Mouse (Mus musculus): ENCODE data around the gene Il2. TPM values are rescaled to one million over a fixed set of nuclear protein-coding genes. Genes with fewer than 3 reads are reported as not detected.

Gene Il2
- 0.22 and 0.45 TPM in 2 replicates for polyA plus RNA-seq (2015; fragmentation: Nextera tagmentation; extraction: Ambion mirVana)

GRCm38 (mm10) chr3:37125655-37126054 lies at the start of gene Il2:
Il2 (minus strand) TSS chr3:37125959.
- Histone ChIP-seq H3K4me2 (ENCODE audit: low read depth, low read length) (no peak within 1 kb of the TSS), H3K4me3 (ENCODE audit: low read length) (no peak within 1 kb of the TSS), H3K9me3 (replicated peaks; ENCODE audit: control insufficient read depth, low read length) (no peaks in the 10 kb centered on the region), H3K27me3 (ENCODE audit: control insufficient read depth, insufficient read depth, low read length) (no peaks in the 10 kb centered on the region), H3K4me1 (ENCODE audit: control insufficient read depth, insufficient read depth, low read length) (peaks cover 3% of the 10 kb centered on the region; the same call in 1 of the 2 replicates), H3K36me3 (ENCODE audit: control insufficient read depth, insufficient read depth) (no peaks in the 10 kb centered on the region), H3K27ac (ENCODE audit: low read length) (no peak within 1 kb of the TSS), H3K9ac (ENCODE audit: low read length) (no peak within 1 kb of the TSS)
- WGBS, result 43% methylated on average over 4 of the region's 4 CpGs
- ATAC-seq (replicated peaks; ENCODE audit: extremely low read depth, insufficient read depth, low FRiP score), result peak; percentile 52; the same call in 1 of the 2 replicates

- Histone ChIP-seq H3K9ac (ENCODE audit: low read length) (no peak overlapping the region), H3K27ac (ENCODE audit: low read length) (no peak overlapping the region), H3K36me3 (ENCODE audit: control insufficient read depth, insufficient read depth) (no peaks in the 10 kb centered on the region), H3K4me2 (ENCODE audit: low read depth, low read length) (no peak overlapping the region), H3K4me3 (ENCODE audit: low read length) (no peak overlapping the region), H3K4me1 (ENCODE audit: control insufficient read depth, insufficient read depth, low read length) (no peaks in the 10 kb centered on the region), H3K9me3 (replicated peaks; ENCODE audit: control insufficient read depth, low read length) (no peaks in the 10 kb centered on the region), H3K27me3 (ENCODE audit: control insufficient read depth, insufficient read depth, low read length) (no peaks in the 10 kb centered on the region)
- ATAC-seq (replicated peaks; ENCODE audit: extremely low read depth, insufficient read depth, low FRiP score), result no peak
- 55% methylated on average over 10 of the region's 10 CpGs for WGBS
Observed at GRCm38 (mm10) chr3:37174711-37175572, 49.2 kb upstream of the Il2 start.

- Histone ChIP-seq H3K9me3 (replicated peaks; ENCODE audit: control insufficient read depth, low read length) (no peaks in the 10 kb centered on the region), H3K27me3 (ENCODE audit: control insufficient read depth, insufficient read depth, low read length) (no peaks in the 10 kb centered on the region), H3K9ac (ENCODE audit: low read length) (no peak overlapping the region), H3K36me3 (ENCODE audit: control insufficient read depth, insufficient read depth) (no peaks in the 10 kb centered on the region), H3K4me2 (ENCODE audit: low read depth, low read length) (no peak overlapping the region), H3K27ac (ENCODE audit: low read length) (no peak overlapping the region), H3K4me1 (ENCODE audit: control insufficient read depth, insufficient read depth, low read length) (no peaks in the 10 kb centered on the region), H3K4me3 (ENCODE audit: low read length) (no peak overlapping the region)
- WGBS, result 69% methylated on average over 8 of the region's 8 CpGs
- no peak for ATAC-seq (replicated peaks; ENCODE audit: extremely low read depth, insufficient read depth, low FRiP score)
Observed at GRCm38 (mm10) chr3:37173285-37173684, 47.5 kb upstream of the Il2 start.

DNA sequence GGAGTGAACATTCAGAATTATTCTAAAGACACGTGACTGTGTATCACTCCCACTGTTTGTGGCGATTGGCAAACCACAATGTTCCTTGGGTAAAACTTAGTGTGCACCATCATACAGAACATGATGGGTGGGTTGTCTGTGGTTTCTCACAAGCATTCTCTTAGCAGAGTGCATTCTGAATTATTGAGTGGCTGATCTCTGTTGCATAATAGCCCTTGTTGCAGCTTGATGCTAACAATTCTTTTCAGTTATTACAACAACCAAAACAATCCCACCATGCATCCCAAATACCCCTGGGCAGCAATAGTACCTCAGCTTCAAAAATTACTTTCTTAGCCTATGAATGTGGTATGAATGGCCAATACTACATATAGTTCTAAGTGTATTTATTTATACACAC lies 43.5 kb upstream of the Il2 start:
- no peak for ATAC-seq (replicated peaks; ENCODE audit: extremely low read depth, insufficient read depth, low FRiP score)
- Histone ChIP-seq H3K4me1 (ENCODE audit: control insufficient read depth, insufficient read depth, low read length) (no peaks in the 10 kb centered on the region), H3K4me2 (ENCODE audit: low read depth, low read length) (no peak overlapping the region), H3K4me3 (ENCODE audit: low read length) (no peak overlapping the region), H3K27me3 (ENCODE audit: control insufficient read depth, insufficient read depth, low read length) (no peaks in the 10 kb centered on the region), H3K9ac (ENCODE audit: low read length) (no peak overlapping the region), H3K9me3 (replicated peaks; ENCODE audit: control insufficient read depth, low read length) (no peaks in the 10 kb centered on the region), H3K36me3 (ENCODE audit: control insufficient read depth, insufficient read depth) (no peaks in the 10 kb centered on the region), H3K27ac (ENCODE audit: low read length) (no peak overlapping the region)
- 83% methylated on average over 2 of the region's 2 CpGs for WGBS

- no peak overlapping the region for H3K27ac ChIP-seq (ENCODE audit: low read length)
- H3K27me3 ChIP-seq (ENCODE audit: control insufficient read depth, insufficient read depth, low read length), result no peaks in the 10 kb centered on the region
- no peaks in the 10 kb centered on the region for H3K9me3 ChIP-seq (replicated peaks; ENCODE audit: control insufficient read depth, low read length)
- H3K4me2 ChIP-seq (ENCODE audit: low read depth, low read length), result no peak overlapping the region
- H3K9ac ChIP-seq (ENCODE audit: low read length), result no peak overlapping the region
- ATAC-seq (replicated peaks; ENCODE audit: extremely low read depth, insufficient read depth, low FRiP score), result no peak
- 86% methylated on average over 4 of the region's 4 CpGs for WGBS
- H3K36me3 ChIP-seq (ENCODE audit: control insufficient read depth, insufficient read depth), result no peaks in the 10 kb centered on the region
- peaks cover 2% of the 10 kb centered on the region; the same call in 1 of the 2 replicates for H3K4me1 ChIP-seq (ENCODE audit: control insufficient read depth, insufficient read depth, low read length)
- no peak overlapping the region for H3K4me3 ChIP-seq (ENCODE audit: low read length)
Observed at GRCm38 (mm10) chr3:37161096-37161495, 35.3 kb upstream of the Il2 start.

GRCm38 (mm10) chr3:37158246-37158645 lies 32.5 kb upstream of the Il2 start:
- H3K9ac ChIP-seq (ENCODE audit: low read length), result no peak overlapping the region
- H3K4me2 ChIP-seq (ENCODE audit: low read depth, low read length), result no peak overlapping the region
- peaks cover 6% of the 10 kb centered on the region for H3K4me1 ChIP-seq (ENCODE audit: control insufficient read depth, insufficient read depth, low read length)
- no peak for ATAC-seq (replicated peaks; ENCODE audit: extremely low read depth, insufficient read depth, low FRiP score)
- WGBS, result 68% methylated on average over 3 of the region's 3 CpGs
- no peak overlapping the region for H3K27ac ChIP-seq (ENCODE audit: low read length)
- H3K27me3 ChIP-seq (ENCODE audit: control insufficient read depth, insufficient read depth, low read length), result no peaks in the 10 kb centered on the region
- H3K9me3 ChIP-seq (replicated peaks; ENCODE audit: control insufficient read depth, low read length), result no peaks in the 10 kb centered on the region
- H3K4me3 ChIP-seq (ENCODE audit: low read length), result no peak overlapping the region
- H3K36me3 ChIP-seq (ENCODE audit: control insufficient read depth, insufficient read depth), result no peaks in the 10 kb centered on the region

DNA sequence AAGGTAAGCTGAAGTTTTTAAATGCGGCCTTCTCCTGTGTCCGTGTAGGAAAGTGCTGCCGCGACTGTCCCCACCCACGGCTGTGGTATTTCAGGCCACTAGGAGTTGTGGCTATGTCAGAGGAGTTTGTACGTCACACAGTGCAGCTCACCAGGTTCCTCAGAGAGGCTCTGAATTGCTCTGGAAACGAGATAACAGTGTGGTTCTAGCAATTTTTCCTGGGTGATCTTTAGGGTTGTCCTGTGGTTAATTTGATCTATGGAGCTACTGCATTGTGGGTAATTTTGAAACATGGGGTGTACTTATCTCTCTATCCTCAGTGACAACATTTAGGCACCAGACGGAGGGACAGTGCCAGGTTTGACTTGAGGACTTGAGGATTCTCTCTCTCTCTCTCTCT lies 31.3 kb upstream of the Il2 start:
- H3K36me3 ChIP-seq (ENCODE audit: control insufficient read depth, insufficient read depth), result no peaks in the 10 kb centered on the region
- H3K27me3 ChIP-seq (ENCODE audit: control insufficient read depth, insufficient read depth, low read length), result no peaks in the 10 kb centered on the region
- no peak overlapping the region for H3K9ac ChIP-seq (ENCODE audit: low read length)
- no peak for ATAC-seq (replicated peaks; ENCODE audit: extremely low read depth, insufficient read depth, low FRiP score)
- no peak overlapping the region for H3K27ac ChIP-seq (ENCODE audit: low read length)
- WGBS, result 40% methylated on average over 8 of the region's 8 CpGs
- H3K9me3 ChIP-seq (replicated peaks; ENCODE audit: control insufficient read depth, low read length), result no peaks in the 10 kb centered on the region
- peaks cover 6% of the 10 kb centered on the region for H3K4me1 ChIP-seq (ENCODE audit: control insufficient read depth, insufficient read depth, low read length)
- no peak overlapping the region for H3K4me3 ChIP-seq (ENCODE audit: low read length)
- no peak overlapping the region for H3K4me2 ChIP-seq (ENCODE audit: low read depth, low read length)

DNA sequence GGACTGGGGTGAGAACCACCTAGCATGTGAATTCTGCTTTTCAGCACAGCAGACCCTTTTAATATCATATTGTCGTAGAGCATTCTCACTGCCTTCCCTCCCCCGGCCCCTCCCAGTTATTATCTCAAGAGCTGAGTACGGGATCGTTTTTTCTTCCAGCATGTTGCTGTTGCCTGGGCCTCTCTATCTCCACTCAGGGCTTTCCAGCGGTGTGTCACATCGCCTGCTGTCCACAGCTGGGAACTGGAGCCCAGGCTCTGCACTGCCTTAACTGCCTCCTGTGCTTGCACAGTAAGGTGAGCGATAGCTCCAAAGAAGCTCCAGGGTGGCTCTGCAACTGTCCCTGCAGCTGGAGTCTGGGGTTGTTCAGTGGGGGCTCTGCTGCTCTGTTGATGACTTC lies 28.6 kb upstream of the Il2 start:
- H3K27ac ChIP-seq (ENCODE audit: low read length), result no peak overlapping the region
- no peak; the same call in 1 of the 2 replicates for ATAC-seq (replicated peaks; ENCODE audit: extremely low read depth, insufficient read depth, low FRiP score)
- WGBS, result 25% methylated on average over 7 of the region's 7 CpGs
- no peaks in the 10 kb centered on the region for H3K9me3 ChIP-seq (replicated peaks; ENCODE audit: control insufficient read depth, low read length)
- no peaks in the 10 kb centered on the region for H3K27me3 ChIP-seq (ENCODE audit: control insufficient read depth, insufficient read depth, low read length)
- H3K36me3 ChIP-seq (ENCODE audit: control insufficient read depth, insufficient read depth), result no peaks in the 10 kb centered on the region
- no peak overlapping the region for H3K9ac ChIP-seq (ENCODE audit: low read length)
- H3K4me2 ChIP-seq (ENCODE audit: low read depth, low read length), result no peak overlapping the region
- H3K4me3 ChIP-seq (ENCODE audit: low read length), result no peak overlapping the region
- peaks cover 6% of the 10 kb centered on the region for H3K4me1 ChIP-seq (ENCODE audit: control insufficient read depth, insufficient read depth, low read length)

DNA sequence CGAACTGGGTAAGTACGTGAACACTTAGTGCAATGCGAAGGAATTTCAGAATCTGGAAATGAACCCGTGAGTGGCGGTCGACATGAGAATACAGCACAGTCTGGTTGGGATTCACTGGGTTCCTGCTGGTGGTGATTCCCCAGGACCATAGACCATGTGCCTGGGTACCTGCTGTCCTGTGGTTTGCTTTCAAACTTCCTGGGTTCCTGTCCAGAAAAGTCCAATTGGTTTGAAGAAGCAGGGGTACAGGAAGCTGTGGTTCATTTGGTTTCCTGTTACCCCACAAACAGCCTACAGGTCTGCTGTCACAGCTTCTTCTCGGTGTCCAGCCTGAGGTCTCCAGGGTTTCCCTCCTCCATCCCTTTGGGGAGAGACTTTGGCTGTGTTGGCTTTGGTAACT lies 27.2 kb upstream of the Il2 start:
- Histone ChIP-seq H3K4me1 (ENCODE audit: control insufficient read depth, insufficient read depth, low read length) (peaks cover 6% of the 10 kb centered on the region), H3K9ac (ENCODE audit: low read length) (no peak overlapping the region), H3K36me3 (ENCODE audit: control insufficient read depth, insufficient read depth) (no peaks in the 10 kb centered on the region), H3K9me3 (replicated peaks; ENCODE audit: control insufficient read depth, low read length) (no peaks in the 10 kb centered on the region), H3K27me3 (ENCODE audit: control insufficient read depth, insufficient read depth, low read length) (no peaks in the 10 kb centered on the region), H3K27ac (ENCODE audit: low read length) (no peak overlapping the region), H3K4me3 (ENCODE audit: low read length) (no peak overlapping the region), H3K4me2 (ENCODE audit: low read depth, low read length) (no peak overlapping the region)
- 88% methylated on average over 7 of the region's 7 CpGs for WGBS
- ATAC-seq (replicated peaks; ENCODE audit: extremely low read depth, insufficient read depth, low FRiP score), result no peak

All from heart, embryonic 16.5 days (tissue).